Mouse (Mus musculus) heart, postnatal 0 days (tissue): ENCODE results near the gene Limch1. TPM values are rescaled to one million over a fixed set of nuclear protein-coding genes. Genes with fewer than 3 reads are reported as not detected.

Experiments used
- ATAC-seq: fragments of 200-750 bp; cut with Nextera tagmentation; 2 replicates; pipeline ENCODE4 v1.8.0; 2017; ENCODE audit warnings: low read depth, moderate number of reproducible peaks, moderate library complexity; ENCODE audit not compliant: insufficient read depth
- DNase-seq: peaks from one replicate; pipeline ENCODE4 v3.0.0-alpha.2; 2016; ENCODE audit warnings: low spot score
- H3K27ac ChIP-seq: fragments of 300-500 bp; sonication (generic); 2 replicates; pipeline ENCODE4 v1.5.1; 2014; ENCODE audit warnings: low read depth, mild to moderate bottlenecking
- H3K27me3 ChIP-seq: fragments of 300-500 bp; sonication (generic); 2 replicates; pipeline ENCODE4 v1.6.1; 2014; ENCODE audit warnings: low read length, mixed read lengths; ENCODE audit not compliant: control insufficient read depth, insufficient read depth
- H3K36me3 ChIP-seq: fragments of 300-500 bp; sonication (generic); replicated peaks from 2 replicates; pipeline ENCODE4 v1.6.1; 2014; ENCODE audit warnings: low read length, mixed read lengths; ENCODE audit not compliant: control insufficient read depth, insufficient read depth
- H3K4me1 ChIP-seq: fragments of 300-500 bp; sonication (generic); 2 replicates; pipeline ENCODE4 v1.6.1; 2014; ENCODE audit warnings: antibody characterized with exemption; ENCODE audit not compliant: control insufficient read depth, insufficient read depth
- H3K4me2 ChIP-seq: fragments of 300-500 bp; sonication (generic); 2 replicates; pipeline ENCODE4 v1.6.1; 2014; ENCODE audit warnings: low read depth, mild to moderate bottlenecking, low read length, moderate library complexity
- H3K4me3 ChIP-seq: fragments of 300-500 bp; sonication (generic); 2 replicates; pipeline ENCODE4 v1.5.1; 2014; ENCODE audit warnings: low read depth, low read length
- H3K9ac ChIP-seq: fragments of 300-500 bp; sonication (generic); replicated peaks from 2 replicates; pipeline ENCODE4 v1.6.1; 2014; ENCODE audit warnings: low read depth, low read length, mixed read lengths
- H3K9me3 ChIP-seq: fragments of 300-500 bp; sonication (generic); replicated peaks from 2 replicates; pipeline ENCODE4 v1.6.1; 2016; ENCODE audit warnings: low read length; ENCODE audit not compliant: control insufficient read depth
- CTCF ChIP-seq: IDR thresholded peaks from 2 replicates; pipeline ENCODE4 v1.5.1; 2016; ENCODE audit warnings: antibody characterized with exemption, control low read depth, low read depth
- EP300 ChIP-seq: IDR thresholded peaks from 2 replicates; pipeline ENCODE4 v1.6.1; 2016; ENCODE audit warnings: antibody characterized with exemption, low read depth
- WGBS: fragments of 180-500 bp; shearing (Covaris S2); extraction: QIAGEN DNeasy Blood & Tissue Kit; methylation state at CpG from one replicate; pipeline ENCODE4 v1.1.7; 2014; 5-methylcytosine and 5-hydroxymethylcytosine counted together
- polyA plus RNA-seq: library from polyadenylated mRNA; unstranded; fragments of >200 nt; fragmentation: Nextera tagmentation; extraction: Ambion mirVana; gene quantifications from 2 replicates; pipeline ENCODE4 v1.2.1, GENCODE M21; 2015
- total RNA-seq: library from RNA; depleted of rRNA; stranded (reverse); fragments of >200 nt; gene quantifications from 2 replicates; pipeline ENCODE4 v1.2.3, GENCODE M21; 2014; ENCODE audit warnings: low replicate concordance

Gene Limch1
- total and polyA plus RNA-seq, 2 experiments from 2014 or later, result 21.1 to 30.0 TPM

DNA sequence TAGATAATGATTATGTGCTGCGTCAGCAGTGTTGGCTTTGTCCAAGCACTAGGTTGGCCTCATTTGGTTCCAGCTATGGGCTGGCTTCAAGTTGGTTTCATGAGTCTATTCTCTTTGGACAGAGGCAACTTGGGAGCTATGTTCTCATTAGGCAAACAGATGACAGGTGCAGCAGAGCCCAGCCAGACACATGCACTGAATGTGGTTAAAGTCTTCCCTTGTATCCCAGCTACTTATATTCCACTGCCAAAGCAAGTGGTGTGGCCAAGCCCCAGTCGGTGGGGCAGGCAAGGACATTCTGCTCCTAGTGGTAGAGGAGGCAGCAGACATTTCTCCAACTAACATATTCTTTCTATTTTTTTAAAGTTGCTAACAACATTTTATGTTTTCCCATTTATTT lies 16.4 kb downstream of the Limch1 start:
- ATAC-seq (no peak), DNase-seq (no peak)
- H3K4me2 ChIP-seq, result no peak overlapping the region
- H3K9me3 ChIP-seq, result no peaks in the 10 kb centered on the region
- H3K27ac ChIP-seq, result no peak overlapping the region
- 69% methylated on average over 2 of the region's 2 CpGs for WGBS
- H3K27me3 ChIP-seq, result no peaks in the 10 kb centered on the region
- TF ChIP-seq CTCF (no peak), EP300 (no peak)
- no peak overlapping the region for H3K4me3 ChIP-seq
- no peaks in the 10 kb centered on the region for H3K36me3 ChIP-seq
- H3K9ac ChIP-seq, result no peak overlapping the region
- no peaks in the 10 kb centered on the region for H3K4me1 ChIP-seq

GRCm38 (mm10) chr5:66764129-66764528 lies 18.5 kb downstream of the Limch1 start:
- Histone ChIP-seq H3K4me1 (no peaks in the 10 kb centered on the region), H3K36me3 (no peaks in the 10 kb centered on the region), H3K9ac (no peak overlapping the region), H3K9me3 (no peaks in the 10 kb centered on the region), H3K4me3 (no peak overlapping the region), H3K27me3 (no peaks in the 10 kb centered on the region), H3K27ac (no peak overlapping the region), H3K4me2 (no peak overlapping the region)
- ATAC-seq (no peak), DNase-seq (no peak)
- 74% methylated on average over 6 of the region's 6 CpGs for WGBS
- no peak for TF ChIP-seq EP300
- no peak for TF ChIP-seq CTCF

DNA sequence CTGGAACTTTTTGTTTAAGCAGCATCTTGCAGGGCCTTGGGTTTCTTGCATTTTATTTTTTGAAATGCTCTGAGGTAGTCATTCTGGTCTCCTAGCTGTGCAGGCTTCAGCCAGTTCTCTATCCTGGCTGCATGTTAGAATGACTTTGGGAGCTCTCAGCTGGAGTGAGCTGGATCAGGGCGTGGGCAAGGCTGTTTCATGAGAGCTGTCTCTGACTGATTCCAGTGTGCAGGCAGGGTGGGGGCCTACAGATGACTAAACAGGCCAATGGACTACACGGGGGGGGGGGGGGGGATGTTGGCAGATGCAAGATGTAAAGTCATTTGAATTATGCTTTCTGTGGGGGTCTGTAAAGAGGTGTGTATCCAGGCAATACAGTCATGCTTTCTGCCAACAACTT lies 20.3 kb downstream of the Limch1 start:
- ATAC-seq (no peak), DNase-seq (no peak)
- H3K4me3 ChIP-seq, result no peak overlapping the region
- no peak overlapping the region for H3K27ac ChIP-seq
- no peak overlapping the region for H3K4me2 ChIP-seq
- no peaks in the 10 kb centered on the region for H3K27me3 ChIP-seq
- no peaks in the 10 kb centered on the region for H3K4me1 ChIP-seq
- no peaks in the 10 kb centered on the region for H3K9me3 ChIP-seq
- H3K9ac ChIP-seq, result no peak overlapping the region
- H3K36me3 ChIP-seq, result no peaks in the 10 kb centered on the region
- WGBS, result 55% methylated on average over 2 of the region's 2 CpGs
- TF ChIP-seq CTCF (no peak), EP300 (no peak)

GRCm38 (mm10) chr5:66768034-66768433 lies 22.4 kb downstream of the Limch1 start:
- Histone ChIP-seq H3K4me3 (no peak overlapping the region), H3K4me2 (no peak overlapping the region), H3K27me3 (no peaks in the 10 kb centered on the region), H3K9me3 (no peaks in the 10 kb centered on the region), H3K27ac (no peak overlapping the region), H3K36me3 (no peaks in the 10 kb centered on the region), H3K9ac (no peak overlapping the region), H3K4me1 (no peaks in the 10 kb centered on the region)
- TF ChIP-seq CTCF, result no peak
- no peak for TF ChIP-seq EP300
- ATAC-seq (no peak), DNase-seq (no peak)
- 28% methylated on average over 4 of the region's 4 CpGs for WGBS

DNA sequence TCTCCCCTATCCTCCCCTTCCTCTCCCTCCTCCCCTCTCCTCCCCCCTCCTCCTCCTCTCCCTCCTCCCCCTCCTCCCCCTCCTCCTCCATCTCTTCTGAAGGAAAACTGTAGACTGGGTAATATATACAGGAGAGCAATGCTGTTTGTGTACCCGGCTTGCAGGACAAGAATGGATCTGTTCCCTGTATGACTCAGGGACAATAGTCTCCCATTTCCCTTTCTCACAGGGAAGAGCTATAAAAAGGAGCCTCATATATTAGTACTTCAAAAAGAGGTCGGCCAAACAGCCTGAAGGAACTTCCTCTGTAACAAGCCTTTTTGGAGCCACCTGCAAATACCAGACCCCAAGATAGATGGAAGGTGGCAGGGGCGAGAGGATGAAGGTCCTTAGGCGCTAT lies 23.4 kb downstream of the Limch1 start:
- Histone ChIP-seq H3K4me2 (no peak overlapping the region), H3K4me1 (no peaks in the 10 kb centered on the region), H3K27me3 (no peaks in the 10 kb centered on the region), H3K9ac (no peak overlapping the region), H3K9me3 (no peaks in the 10 kb centered on the region), H3K4me3 (no peak overlapping the region), H3K36me3 (no peaks in the 10 kb centered on the region), H3K27ac (no peak overlapping the region)
- ATAC-seq, result no peak
- WGBS, result 43% methylated on average over 4 of the region's 4 CpGs
- no peak for DNase-seq
- TF ChIP-seq CTCF, result no peak
- no peak for TF ChIP-seq EP300

DNA sequence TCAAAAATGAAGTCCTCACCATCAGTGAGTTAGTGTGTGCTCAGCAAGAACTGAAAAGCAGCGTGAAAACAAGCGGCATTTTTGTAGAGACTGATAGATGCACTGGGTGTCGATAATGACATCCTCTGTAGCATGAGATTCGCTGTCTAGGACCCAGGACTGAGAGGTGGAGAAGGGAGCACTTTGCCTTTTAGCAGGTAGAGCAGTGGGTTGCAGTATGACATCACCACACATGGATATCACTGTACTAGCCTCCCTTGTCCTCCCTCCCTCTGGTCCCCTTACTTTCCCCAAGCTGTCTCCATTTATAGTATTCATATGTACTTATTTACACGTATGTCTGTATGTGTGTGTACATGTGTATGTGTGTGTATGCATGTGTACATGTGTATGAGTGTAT lies 23.9 kb downstream of the Limch1 start:
- DNase-seq (no peak), ATAC-seq (no peak)
- 65% methylated on average over 5 of the region's 5 CpGs for WGBS
- Histone ChIP-seq H3K27ac (no peak overlapping the region), H3K36me3 (no peaks in the 10 kb centered on the region), H3K9ac (no peak overlapping the region), H3K4me1 (no peaks in the 10 kb centered on the region), H3K9me3 (no peaks in the 10 kb centered on the region), H3K4me2 (no peak overlapping the region), H3K27me3 (no peaks in the 10 kb centered on the region), H3K4me3 (no peak overlapping the region)
- TF ChIP-seq EP300, result no peak
- no peak for TF ChIP-seq CTCF
